Mouse (Mus musculus) CH12F3 (cell line): Measurements from ENCODE around the gene Mettl11b.

ENCODE experiments used
- in situ Hi-C: fragments of 300-500 bp; cut with MboI; formaldehyde crosslinking; loops from 2 replicates; pipeline ENCODE4 v1.14.3; 2020; ENCODE audit warnings: low sequenced_read_pairs

The Mettl11b gene

GRCm38 (mm10) chr1:163656432-163656831 lies 68.6 kb downstream of the Mettl11b start:
- in situ Hi-C loops: no loop called here
